Mouse (Mus musculus) myocyte (in vitro differentiated cells): ENCODE measurements at regions not wholly inside any gene's neighbourhood (a gene's known extent, or its start where the extent isn't known, plus 50 kb on each side); places are given as distances from the start of the nearest gene placed in this dataset.

Experiments
- H3K27me3 ChIP-seq: one replicate; pipeline ENCODE4 v1.6.1; 2011; ENCODE audit not compliant: control insufficient read depth, insufficient read depth, insufficient read length
- H3K36me3 ChIP-seq: one replicate; pipeline ENCODE4 v1.6.1; 2011; ENCODE audit not compliant: control insufficient read depth, insufficient read depth
- H3K4me2 ChIP-seq: one replicate; pipeline ENCODE4 v1.6.1; 2011; ENCODE audit warnings: low read depth, control low read depth
- H3K4me3 ChIP-seq: one replicate; pipeline ENCODE4 v1.5.1; 2011; ENCODE audit warnings: mild to moderate bottlenecking, control low read depth, moderate library complexity
- H3K79me2 ChIP-seq: one replicate; pipeline ENCODE4 v1.6.1; 2011; ENCODE audit not compliant: control insufficient read depth, insufficient read depth
- H3ac ChIP-seq: one replicate; pipeline ENCODE4 v1.6.1; 2011; ENCODE audit not compliant: control insufficient read depth, insufficient read length
- CEBPB ChIP-seq: IDR thresholded peaks from 2 replicates; pipeline ENCODE4 v1.6.1; 2011; ENCODE audit warnings: mild to moderate bottlenecking, moderate library complexity; ENCODE audit not compliant: poor library complexity, insufficient read depth, severe bottlenecking
- E2F4 ChIP-seq: IDR thresholded peaks from one replicate; pipeline ENCODE4 v1.6.1; 2011; ENCODE audit warnings: mild to moderate bottlenecking, control low read depth, moderate library complexity; ENCODE audit not compliant: insufficient read depth
- MAX ChIP-seq: IDR thresholded peaks from one replicate; pipeline ENCODE4 v1.6.1; 2011; ENCODE audit warnings: low read depth, mild to moderate bottlenecking, control low read depth
- MYOD1 ChIP-seq, 3 experiments: IDR thresholded peaks; one replicate each; pipeline ENCODE4 v1.6.1; 2011; ENCODE audit warnings: control low read depth in 2 of 3, low read depth in 2 of 3, mild to moderate bottlenecking in 2 of 3, moderate library complexity in 1 of 3; ENCODE audit not compliant: insufficient read length in 2 of 3, control insufficient read depth in 1 of 3
- MYOG ChIP-seq, 3 experiments: IDR thresholded peaks; one replicate each; pipeline ENCODE4 v1.6.1; 2011; ENCODE audit warnings: control low read depth in 2 of 3, low read depth in 2 of 3, mild to moderate bottlenecking in 2 of 3; ENCODE audit not compliant: insufficient read length in 2 of 3, control insufficient read depth in 1 of 3, insufficient read depth in 1 of 3
- POLR2A ChIP-seq: IDR thresholded peaks from one replicate; pipeline ENCODE4 v1.6.1; 2011; ENCODE audit warnings: low read depth, mild to moderate bottlenecking, control low read depth, moderate library complexity; ENCODE audit not compliant: insufficient read length
- POLR2AphosphoS2 ChIP-seq: IDR thresholded peaks from one replicate; pipeline ENCODE4 v1.6.1; 2011; ENCODE audit warnings: low read depth, control low read depth; ENCODE audit not compliant: insufficient read length
- REST ChIP-seq: IDR thresholded peaks from one replicate; pipeline ENCODE4 v1.6.1; 2011; ENCODE audit warnings: mild to moderate bottlenecking, control low read depth, moderate library complexity; ENCODE audit not compliant: insufficient read depth, insufficient read length
- SRF ChIP-seq: IDR thresholded peaks from one replicate; pipeline ENCODE4 v1.6.1; 2011; ENCODE audit warnings: low read depth; ENCODE audit not compliant: control insufficient read depth, insufficient read length
- TCF12 ChIP-seq: IDR thresholded peaks from one replicate; pipeline ENCODE4 v1.6.1; 2011; ENCODE audit warnings: mild to moderate bottlenecking, control low read depth; ENCODE audit not compliant: poor library complexity, insufficient read depth, severe bottlenecking
- TCF3 ChIP-seq: IDR thresholded peaks from one replicate; pipeline ENCODE4 v1.6.1; 2011; ENCODE audit warnings: low read depth, control low read depth; ENCODE audit not compliant: insufficient read length
- USF1 ChIP-seq: IDR thresholded peaks from one replicate; pipeline ENCODE4 v1.6.1; 2011; ENCODE audit warnings: low read depth, mild to moderate bottlenecking, control low read depth, moderate library complexity

GRCm38 (mm10) chr2:167776251-167777168, 86.9 kb upstream of the Tmem189 start:
- Histone ChIP-seq H3K79me2 (peaks cover 29% of the 10 kb centered on the region), H3K36me3 (no peaks in the 10 kb centered on the region), H3K4me2 (peak overlapping the region; percentile 97), H3K27me3 (no peaks in the 10 kb centered on the region), H3K4me3 (peak overlapping the region; percentile 48), H3ac (no peak overlapping the region)
- TF ChIP-seq TCF12 (no peak), SRF (no peak), MYOD1 (IDR thresholded peaks at IDR 0.05; ENCODE audit: control insufficient read depth in 1 of 3, insufficient read length in 2 of 3, low read depth in 2 of 3) (peak in 1 of 3 experiments; percentile 74), CEBPB (no peak), E2F4 (no peak), MYOG (IDR thresholded peaks at IDR 0.05; ENCODE audit: control insufficient read depth in 1 of 3, insufficient read depth in 1 of 3, insufficient read length in 2 of 3, low read depth in 2 of 3) (peak in 1 of 3 experiments; percentile 54)

- H3K4me2 ChIP-seq, result peak overlapping the region; percentile 57
Observed at GRCm38 (mm10) chr2:167775218-167775915, 85.7 kb upstream of the Tmem189 start.

DNA sequence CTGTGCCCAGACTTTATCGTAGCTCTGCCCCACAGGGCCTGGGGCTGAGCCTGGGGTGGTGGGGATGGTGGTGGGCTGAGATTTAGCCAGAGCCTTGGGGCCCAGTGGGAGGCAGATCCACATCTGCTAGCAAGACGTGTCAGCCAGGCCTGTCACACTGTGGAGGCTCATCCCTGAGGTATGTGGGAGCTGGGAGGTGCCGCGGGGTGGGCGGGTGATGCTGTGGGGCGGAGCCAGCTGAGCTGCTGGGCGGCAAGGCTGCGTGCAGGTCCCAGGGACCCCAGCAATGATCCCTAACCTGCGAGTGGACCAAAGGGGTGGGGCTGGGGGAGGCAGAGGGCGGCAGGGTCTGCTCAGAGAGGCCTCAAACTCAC, 85.2 kb upstream of the Tmem189 start:
- Histone ChIP-seq H3K27me3 (no peaks in the 10 kb centered on the region), H3K79me2 (peaks cover 17% of the 10 kb centered on the region), H3ac (no peak overlapping the region), H3K4me3 (no peak overlapping the region), H3K36me3 (no peaks in the 10 kb centered on the region), H3K4me2 (peak overlapping the region; percentile 57)
- no peak for TF ChIP-seq E2F4
- TF ChIP-seq REST, result no peak
- TF ChIP-seq MAX, result no peak
- peak in 1 of 3 experiments; percentile 62 for TF ChIP-seq MYOD1 (IDR thresholded peaks at IDR 0.05; ENCODE audit: control insufficient read depth in 1 of 3, insufficient read length in 2 of 3, low read depth in 2 of 3)
- peak; percentile 66 for TF ChIP-seq POLR2A
- no peak for TF ChIP-seq MYOG (IDR thresholded peaks at IDR 0.05; ENCODE audit: control insufficient read depth in 1 of 3, insufficient read depth in 1 of 3, insufficient read length in 2 of 3, low read depth in 2 of 3)
- peak; percentile 60 for TF ChIP-seq POLR2AphosphoS2

More at GRCm38 (mm10) chr2:167775218-167775915, 85.7 kb upstream of the Tmem189 start:
- H3K27me3 ChIP-seq, result no peaks in the 10 kb centered on the region
- TF ChIP-seq MYOG (IDR thresholded peaks at IDR 0.05; ENCODE audit: control insufficient read depth in 1 of 3, insufficient read depth in 1 of 3, insufficient read length in 2 of 3, low read depth in 2 of 3) (peak in 1 of 3 experiments; percentile 73), TCF12 (no peak), USF1 (peak; percentile 83), MYOD1 (IDR thresholded peaks at IDR 0.05; ENCODE audit: control insufficient read depth in 1 of 3, insufficient read length in 2 of 3, low read depth in 2 of 3) (peak in 1 of 3 experiments; percentile 86)
- no peak overlapping the region for H3ac ChIP-seq
- no peaks in the 10 kb centered on the region for H3K36me3 ChIP-seq
- H3K79me2 ChIP-seq, result peaks cover 21% of the 10 kb centered on the region
- no peak overlapping the region for H3K4me3 ChIP-seq

GRCm38 (mm10) chr2:167774166-167774805, 84.7 kb upstream of the Tmem189 start:
- TF ChIP-seq POLR2A, result no peak
- TF ChIP-seq CEBPB, result no peak
- TF ChIP-seq TCF3, result no peak
- no peak for TF ChIP-seq MYOD1 (IDR thresholded peaks at IDR 0.05; ENCODE audit: control insufficient read depth in 1 of 3, insufficient read length in 2 of 3, low read depth in 2 of 3)
- no peak for TF ChIP-seq E2F4
- TF ChIP-seq TCF12, result no peak
- no peak for TF ChIP-seq MAX
- no peak for TF ChIP-seq SRF
- TF ChIP-seq USF1, result no peak
- no peak for TF ChIP-seq POLR2AphosphoS2
- no peak for TF ChIP-seq MYOG (IDR thresholded peaks at IDR 0.05; ENCODE audit: control insufficient read depth in 1 of 3, insufficient read depth in 1 of 3, insufficient read length in 2 of 3, low read depth in 2 of 3)
- no peak for TF ChIP-seq REST

DNA sequence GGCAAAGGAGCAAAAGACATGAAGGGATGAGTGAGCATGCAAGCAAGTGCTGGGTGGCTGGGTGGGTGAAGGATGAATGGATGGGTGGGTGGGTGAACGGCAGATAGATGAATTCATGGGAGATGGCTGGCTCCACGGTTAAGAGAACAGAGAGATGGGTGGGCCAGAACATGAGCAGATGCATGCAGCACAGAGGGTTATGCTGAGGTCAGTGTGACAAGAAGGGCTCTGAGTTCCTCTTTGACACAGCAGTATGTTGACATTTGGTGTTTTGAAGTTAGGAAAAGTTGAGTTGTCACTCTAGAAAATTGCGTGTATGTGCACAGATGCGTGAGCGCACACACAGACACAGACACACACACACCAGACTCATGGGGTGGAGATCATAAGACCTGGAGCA, 83.2 kb upstream of the Tmem189 start:
- H3K27me3 ChIP-seq, result no peaks in the 10 kb centered on the region
- no peak for TF ChIP-seq REST
- TF ChIP-seq MAX, result no peak
- no peak for TF ChIP-seq E2F4
- no peak for TF ChIP-seq MYOG (IDR thresholded peaks at IDR 0.05; ENCODE audit: control insufficient read depth in 1 of 3, insufficient read depth in 1 of 3, insufficient read length in 2 of 3, low read depth in 2 of 3)
- no peak for TF ChIP-seq POLR2A
- no peak for TF ChIP-seq TCF3
- TF ChIP-seq POLR2AphosphoS2, result no peak
- TF ChIP-seq TCF12, result no peak
- no peak for TF ChIP-seq SRF
- no peak for TF ChIP-seq USF1
- TF ChIP-seq CEBPB, result no peak
- no peak for TF ChIP-seq MYOD1 (IDR thresholded peaks at IDR 0.05; ENCODE audit: control insufficient read depth in 1 of 3, insufficient read length in 2 of 3, low read depth in 2 of 3)

More at GRCm38 (mm10) chr2:167774166-167774805, 84.7 kb upstream of the Tmem189 start:
- Histone ChIP-seq H3K4me2 (peak overlapping the region; percentile 31), H3ac (no peak overlapping the region), H3K36me3 (no peaks in the 10 kb centered on the region), H3K4me3 (no peak overlapping the region), H3K27me3 (no peaks in the 10 kb centered on the region), H3K79me2 (peaks cover 12% of the 10 kb centered on the region)

More for the DNA sequence above, 83.2 kb upstream of the Tmem189 start:
- no peaks in the 10 kb centered on the region for H3K79me2 ChIP-seq
- no peak overlapping the region for H3K4me3 ChIP-seq
- no peak overlapping the region for H3K4me2 ChIP-seq
- no peak overlapping the region for H3ac ChIP-seq
- no peaks in the 10 kb centered on the region for H3K36me3 ChIP-seq
